Mouse (Mus musculus): ENCODE data around the gene Stambp. TPM values are rescaled to one million over a fixed set of nuclear protein-coding genes. Genes with fewer than 3 reads are reported as not detected.

Stambp gene
- 13.0 and 16.5 TPM in 2 replicates for polyA plus RNA-seq (2016; fragmentation: Nextera tagmentation; extraction: Ambion mirVana)

DNA sequence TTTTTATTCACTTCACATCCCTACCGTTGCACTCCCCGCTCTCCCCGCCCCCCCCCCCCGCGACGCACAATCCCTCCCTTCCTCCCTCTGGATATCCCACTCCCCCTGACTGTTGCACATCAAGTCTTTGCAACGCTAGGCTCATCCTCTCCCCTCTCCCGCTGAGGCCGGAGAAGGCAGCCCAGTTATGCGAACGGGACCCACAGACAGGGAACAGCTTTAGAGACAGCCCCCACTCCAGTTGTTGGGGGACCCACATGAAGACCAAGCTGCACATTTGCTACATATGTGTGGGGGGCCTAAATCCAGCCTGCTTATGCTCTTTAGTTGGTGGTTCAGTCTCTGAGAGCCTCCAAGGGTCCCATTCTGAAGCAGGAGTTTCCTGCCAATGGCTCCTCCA, at the start of gene Stambp:
Gene Stambp, minus strand, starts transcription at position 59 of the 400 bp plus-strand sequence.
- Histone ChIP-seq H3K27me3 (ENCODE audit: low read depth, poor library complexity, severe bottlenecking) (0 out of 2 replicates have a peak, but pooled peaks cover 7% of the 10 kb centered on the region), H3K9me3 (replicated peaks) (no peaks in the 10 kb centered on the region), H3K4me1 (peaks cover 15% of the 10 kb centered on the region), H3K27ac (peak within 1 kb of the TSS; percentile 76), H3K36me3 (peaks cover 4% of the 10 kb centered on the region; the same call in 1 of the 2 replicates), H3K4me3 (peak within 1 kb of the TSS; percentile 71)
- no peak for DNase-seq (ENCODE audit: low spot score)
- WGBS = under 1% methylated on average over 10 of the region's 11 CpGs

DNA sequence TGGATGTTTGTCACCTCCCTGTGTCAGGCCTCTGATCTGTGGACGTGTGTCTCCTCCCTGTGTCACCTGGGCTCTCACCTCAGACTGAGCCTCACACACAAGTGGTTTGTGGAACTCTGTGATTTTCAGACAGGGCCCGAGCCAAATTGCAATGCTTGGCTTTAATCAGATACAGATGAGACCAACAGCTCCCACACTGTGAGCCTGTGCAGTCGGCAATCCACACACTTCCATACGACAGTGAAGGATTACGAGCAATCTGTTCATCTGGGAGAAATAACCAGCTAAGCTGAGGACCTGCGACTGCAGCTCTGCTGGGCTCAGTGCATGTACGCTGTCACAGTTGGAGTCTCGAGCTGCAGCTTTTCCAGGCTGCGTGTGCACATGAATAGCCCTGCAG, 47.4 kb upstream of the Stambp start:
- H3K9me3 ChIP-seq (replicated peaks) = no peaks in the 10 kb centered on the region
- peak overlapping the region; percentile 12; the same call in 1 of the 2 replicates for H3K27ac ChIP-seq
- H3K36me3 ChIP-seq = no peaks in the 10 kb centered on the region
- H3K4me1 ChIP-seq = peaks cover 22% of the 10 kb centered on the region
- peak; percentile 41 for DNase-seq (ENCODE audit: low spot score)
- H3K4me3 ChIP-seq = no peak overlapping the region
- 28% methylated on average over 9 of the region's 9 CpGs for WGBS
- no peaks in the 10 kb centered on the region for H3K27me3 ChIP-seq (ENCODE audit: low read depth, poor library complexity, severe bottlenecking)

DNA sequence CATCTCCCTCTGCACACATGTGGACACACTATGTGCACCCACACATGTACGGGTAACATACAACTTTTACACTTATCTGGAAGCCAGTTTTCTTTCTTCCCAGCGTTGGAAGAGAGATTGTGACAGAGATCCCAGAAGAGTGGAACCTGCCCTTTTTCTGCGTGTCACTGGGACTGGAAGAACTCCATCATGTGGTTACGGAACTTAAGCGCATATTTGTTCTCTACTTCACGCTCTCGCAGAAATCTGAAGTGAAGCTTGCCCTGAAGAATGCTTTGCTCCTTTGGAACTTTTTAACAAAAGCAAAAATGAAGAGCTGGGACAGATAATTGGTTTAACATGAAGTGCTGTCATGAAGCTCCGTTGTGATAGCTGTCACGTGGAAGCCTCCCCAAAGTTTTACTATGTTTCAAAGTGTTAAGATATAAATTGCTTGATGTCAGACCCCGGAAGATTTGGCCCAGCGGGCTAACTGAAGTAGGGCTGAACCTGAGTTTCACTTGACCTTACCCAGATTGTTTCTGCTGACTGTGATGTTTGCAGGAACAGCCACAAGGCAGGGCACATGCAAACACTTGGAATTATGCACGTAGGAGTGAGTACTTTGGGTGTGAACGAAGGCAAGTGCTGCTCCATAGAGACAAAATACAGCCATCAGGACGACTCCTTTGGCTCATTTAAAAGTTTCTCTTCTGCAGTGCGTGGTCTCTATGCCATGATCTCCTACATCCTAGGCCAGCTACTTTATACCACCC, 45.2 kb upstream of the Stambp start:
- DNase-seq (ENCODE audit: low spot score) = peak; percentile 18
- Histone ChIP-seq H3K9me3 (replicated peaks) (no peaks in the 10 kb centered on the region), H3K36me3 (no peaks in the 10 kb centered on the region), H3K27ac (no peak overlapping the region), H3K4me3 (no peak overlapping the region), H3K27me3 (ENCODE audit: low read depth, poor library complexity, severe bottlenecking) (no peaks in the 10 kb centered on the region), H3K4me1 (peaks cover 22% of the 10 kb centered on the region)
- WGBS = 83% methylated on average over 15 of the region's 15 CpGs

DNA sequence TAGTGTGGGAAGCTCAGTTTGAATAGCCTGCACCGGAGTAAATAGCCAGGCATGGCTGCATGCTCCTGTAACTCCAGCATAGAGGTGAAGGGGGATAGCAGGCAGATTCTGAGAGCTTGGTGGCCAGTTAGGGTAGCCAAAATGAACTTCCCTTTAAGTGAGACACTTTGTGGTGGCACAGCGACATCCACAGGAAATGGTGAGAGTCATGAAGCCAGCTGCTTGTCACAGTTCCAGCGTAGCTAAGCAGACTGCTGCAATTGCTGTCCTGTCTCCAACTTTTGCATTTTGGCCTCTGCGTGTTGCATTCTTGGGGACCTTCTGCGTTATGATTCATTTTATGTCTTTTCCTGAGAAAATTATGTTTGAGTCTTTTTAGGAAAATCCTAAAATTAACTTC, 44.0 kb upstream of the Stambp start:
- Histone ChIP-seq H3K4me3 (no peak overlapping the region), H3K27ac (no peak overlapping the region), H3K27me3 (ENCODE audit: low read depth, poor library complexity, severe bottlenecking) (no peaks in the 10 kb centered on the region), H3K4me1 (peaks cover 22% of the 10 kb centered on the region), H3K9me3 (replicated peaks) (no peaks in the 10 kb centered on the region), H3K36me3 (no peaks in the 10 kb centered on the region)
- DNase-seq (ENCODE audit: low spot score) = no peak
- 75% methylated on average over 5 of the region's 5 CpGs for WGBS

DNA sequence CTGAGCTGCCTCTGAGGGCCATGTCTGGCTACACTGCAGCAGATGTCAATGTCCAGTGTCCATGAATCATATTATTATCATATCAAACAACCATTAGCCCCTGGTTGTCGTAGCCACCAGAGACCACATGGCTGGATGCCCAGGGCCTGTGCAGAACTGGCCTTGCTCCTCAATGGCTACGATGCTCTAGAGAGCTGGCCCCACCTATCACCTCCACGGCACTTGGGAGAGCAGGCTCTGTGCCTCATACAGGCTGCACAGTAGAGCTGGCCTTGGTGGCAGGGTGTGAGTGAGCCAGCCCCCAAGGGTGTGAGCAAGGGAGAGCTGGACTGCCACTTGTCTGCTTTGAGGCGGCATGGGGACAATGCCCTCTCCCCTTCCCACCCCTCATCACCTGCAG, 41.9 kb upstream of the Stambp start:
- Histone ChIP-seq H3K27me3 (ENCODE audit: low read depth, poor library complexity, severe bottlenecking) (no peaks in the 10 kb centered on the region), H3K9me3 (replicated peaks) (no peaks in the 10 kb centered on the region), H3K4me3 (no peak overlapping the region), H3K36me3 (no peaks in the 10 kb centered on the region), H3K27ac (no peak overlapping the region), H3K4me1 (peaks cover 10% of the 10 kb centered on the region)
- DNase-seq (ENCODE audit: low spot score) = peak; percentile 25
- WGBS = 87% methylated on average over 4 of the region's 4 CpGs

DNA sequence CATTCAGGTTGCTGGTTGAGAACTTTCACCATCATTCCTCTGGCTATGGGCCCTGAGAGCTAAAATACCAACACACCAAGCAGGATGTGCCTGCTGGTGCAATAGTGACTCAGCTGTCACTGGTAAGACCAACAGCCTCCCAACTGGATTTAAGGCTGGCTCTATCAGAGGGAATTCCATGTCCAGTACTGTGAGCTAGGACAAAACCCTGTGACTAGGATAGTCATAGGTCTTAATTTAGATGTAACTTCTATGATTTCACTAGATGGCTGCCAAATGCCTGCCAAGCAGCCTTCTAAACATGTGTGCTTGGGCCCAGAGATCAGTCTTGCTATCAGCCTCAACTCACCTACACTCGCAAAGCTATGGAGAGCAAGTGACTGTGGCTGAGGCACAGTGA, 40.4 kb upstream of the Stambp start:
- WGBS = 90% methylated on average over 1 of the region's 1 CpGs
- no peak for DNase-seq (ENCODE audit: low spot score)
- H3K9me3 ChIP-seq (replicated peaks) = no peaks in the 10 kb centered on the region
- no peak overlapping the region for H3K4me3 ChIP-seq
- no peaks in the 10 kb centered on the region for H3K36me3 ChIP-seq
- no peaks in the 10 kb centered on the region for H3K4me1 ChIP-seq
- no peak overlapping the region for H3K27ac ChIP-seq
- H3K27me3 ChIP-seq (ENCODE audit: low read depth, poor library complexity, severe bottlenecking) = no peaks in the 10 kb centered on the region

DNA sequence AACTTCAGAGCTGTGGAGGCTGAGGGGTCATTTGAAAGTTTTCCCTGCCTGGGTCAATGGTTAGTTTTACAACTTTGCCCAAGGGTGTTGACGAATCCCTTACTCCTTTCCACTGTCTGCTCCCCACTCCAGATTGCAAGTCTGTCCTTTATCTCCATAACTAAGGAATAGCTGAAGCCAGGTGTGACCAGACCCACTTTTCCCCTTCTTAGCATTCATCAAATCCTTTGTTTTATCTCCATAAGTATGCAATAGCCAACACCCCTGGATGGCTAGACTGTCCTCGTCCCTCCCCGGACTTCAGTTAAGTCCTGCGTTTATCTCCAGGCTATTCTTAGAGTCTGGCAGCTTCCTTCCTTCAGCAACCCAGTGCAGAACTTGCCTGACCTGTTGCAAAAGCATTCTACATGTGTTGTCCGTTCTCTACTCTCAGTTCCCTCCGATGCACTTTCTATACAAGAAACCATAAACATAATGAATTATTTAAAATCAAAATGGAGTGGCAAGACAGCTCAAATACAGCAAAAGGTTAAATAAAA, 27.2 kb upstream of the Stambp start:
- Histone ChIP-seq H3K27ac (no peak overlapping the region), H3K36me3 (no peaks in the 10 kb centered on the region), H3K4me3 (no peak overlapping the region), H3K4me1 (0 out of 2 replicates have a peak, but pooled peaks cover 3% of the 10 kb centered on the region), H3K9me3 (replicated peaks) (no peaks in the 10 kb centered on the region), H3K27me3 (ENCODE audit: low read depth, poor library complexity, severe bottlenecking) (no peaks in the 10 kb centered on the region)
- no peak for DNase-seq (ENCODE audit: low spot score)
- WGBS = 84% methylated on average over 6 of the region's 6 CpGs

DNA sequence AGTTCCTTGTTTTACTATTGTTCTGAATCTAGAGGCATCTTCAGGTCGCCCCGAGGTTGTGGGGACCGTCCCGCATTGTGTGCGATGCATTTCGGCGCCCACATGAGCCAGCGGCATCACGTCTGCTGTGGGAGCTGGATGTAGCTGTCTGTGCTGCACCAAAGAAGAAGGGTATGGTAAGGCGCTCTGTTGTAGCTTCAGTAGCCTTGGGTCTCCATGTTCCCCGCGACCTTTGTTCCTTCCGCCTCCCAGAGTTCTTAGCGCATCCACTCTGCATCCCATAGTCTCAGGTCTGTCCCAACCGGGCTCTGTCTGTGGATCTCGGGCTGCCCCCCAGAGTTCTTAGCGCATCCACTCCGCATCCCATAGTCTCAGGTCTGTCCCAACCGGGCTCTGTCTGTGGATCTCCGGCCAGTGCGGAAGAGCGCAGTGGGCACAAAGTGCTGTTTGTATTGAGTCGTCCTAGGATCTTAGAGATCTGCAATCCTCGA, 26.6 kb upstream of the Stambp start:
- H3K36me3 ChIP-seq = no peaks in the 10 kb centered on the region
- peak; percentile 40 for DNase-seq (ENCODE audit: low spot score)
- peak overlapping the region; percentile 49 for H3K4me3 ChIP-seq
- 47% methylated on average over 24 of the region's 24 CpGs for WGBS
- H3K4me1 ChIP-seq = 0 out of 2 replicates have a peak, but pooled peaks cover 3% of the 10 kb centered on the region
- H3K27ac ChIP-seq = peak overlapping the region; percentile 67
- no peaks in the 10 kb centered on the region for H3K9me3 ChIP-seq (replicated peaks)
- H3K27me3 ChIP-seq (ENCODE audit: low read depth, poor library complexity, severe bottlenecking) = no peaks in the 10 kb centered on the region

DNA sequence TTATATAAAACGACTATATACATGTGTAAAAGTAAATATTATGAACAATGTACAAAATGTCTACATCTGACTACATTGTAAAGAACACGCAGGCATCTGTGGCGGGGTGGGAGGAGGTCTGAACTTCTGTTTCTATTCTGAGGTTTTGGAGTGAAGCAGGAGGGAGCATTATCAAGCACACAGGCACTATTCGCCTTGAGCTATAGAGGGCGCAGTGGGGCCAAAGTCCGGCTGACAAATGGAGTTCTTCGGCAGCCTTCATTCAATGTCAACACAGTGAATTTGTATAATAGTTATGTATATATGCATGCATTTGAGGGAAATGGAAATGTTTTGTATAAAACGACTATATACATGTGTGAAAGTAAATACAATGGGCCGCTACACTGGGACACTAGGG, 26.1 kb upstream of the Stambp start:
- H3K4me1 ChIP-seq = 0 out of 2 replicates have a peak, but pooled peaks cover 3% of the 10 kb centered on the region
- H3K36me3 ChIP-seq = no peaks in the 10 kb centered on the region
- peak overlapping the region; percentile 49 for H3K4me3 ChIP-seq
- 11% methylated on average over 9 of the region's 9 CpGs for WGBS
- H3K27me3 ChIP-seq (ENCODE audit: low read depth, poor library complexity, severe bottlenecking) = no peaks in the 10 kb centered on the region
- H3K9me3 ChIP-seq (replicated peaks) = no peaks in the 10 kb centered on the region
- H3K27ac ChIP-seq = peak overlapping the region; percentile 67
- DNase-seq (ENCODE audit: low spot score) = peak; percentile 62

DNA sequence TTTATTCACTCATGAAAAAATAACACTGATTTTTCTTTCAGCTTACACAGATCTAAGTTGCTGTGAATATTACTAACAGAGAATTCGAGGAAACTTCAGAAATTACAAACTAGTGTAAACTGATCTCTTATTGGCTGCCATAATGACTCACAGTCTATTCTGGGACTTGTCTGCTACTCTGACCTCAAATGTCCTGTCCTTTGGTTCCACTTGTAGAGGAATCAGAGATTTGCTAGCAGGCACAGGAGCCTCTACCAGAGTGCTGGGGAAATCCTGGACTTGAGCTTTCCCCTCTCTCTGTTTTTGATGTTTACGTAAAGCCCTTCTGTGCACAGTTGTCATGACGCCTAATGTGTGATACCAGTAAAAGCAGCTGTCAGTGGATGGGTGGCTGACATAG, 25.5 kb upstream of the Stambp start:
- Histone ChIP-seq H3K36me3 (no peaks in the 10 kb centered on the region), H3K4me3 (no peak overlapping the region), H3K27me3 (ENCODE audit: low read depth, poor library complexity, severe bottlenecking) (no peaks in the 10 kb centered on the region), H3K27ac (no peak overlapping the region), H3K4me1 (0 out of 2 replicates have a peak, but pooled peaks cover 3% of the 10 kb centered on the region), H3K9me3 (replicated peaks) (no peaks in the 10 kb centered on the region)
- DNase-seq (ENCODE audit: low spot score) = no peak
- WGBS = 66% methylated on average over 3 of the region's 3 CpGs

DNA sequence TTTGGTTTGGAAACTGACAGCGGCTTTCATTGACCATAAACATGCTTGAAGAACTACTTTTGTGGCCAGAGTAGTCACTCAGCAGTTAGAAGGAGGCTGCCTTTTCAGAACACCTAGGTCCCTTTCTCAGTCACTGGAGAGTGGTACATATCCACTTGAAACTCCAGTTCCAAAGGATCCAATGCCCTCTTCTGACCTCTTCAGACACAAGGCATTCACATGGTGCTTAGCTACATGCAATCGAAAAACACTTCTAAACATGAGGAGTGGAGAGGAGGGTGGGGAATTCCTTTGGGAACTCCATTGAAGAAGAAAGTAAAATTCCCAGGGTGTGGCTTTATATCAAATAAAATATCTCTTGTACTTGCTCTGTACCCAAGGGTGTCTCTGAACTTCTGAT, 22.5 kb upstream of the Stambp start:
- H3K9me3 ChIP-seq (replicated peaks) = no peaks in the 10 kb centered on the region
- H3K36me3 ChIP-seq = no peaks in the 10 kb centered on the region
- 0 out of 2 replicates have a peak, but pooled peaks cover 3% of the 10 kb centered on the region for H3K4me1 ChIP-seq
- no peak for DNase-seq (ENCODE audit: low spot score)
- no peaks in the 10 kb centered on the region for H3K27me3 ChIP-seq (ENCODE audit: low read depth, poor library complexity, severe bottlenecking)
- no peak overlapping the region for H3K4me3 ChIP-seq
- no peak overlapping the region for H3K27ac ChIP-seq
- 90% methylated on average over 2 of the region's 2 CpGs for WGBS

DNA sequence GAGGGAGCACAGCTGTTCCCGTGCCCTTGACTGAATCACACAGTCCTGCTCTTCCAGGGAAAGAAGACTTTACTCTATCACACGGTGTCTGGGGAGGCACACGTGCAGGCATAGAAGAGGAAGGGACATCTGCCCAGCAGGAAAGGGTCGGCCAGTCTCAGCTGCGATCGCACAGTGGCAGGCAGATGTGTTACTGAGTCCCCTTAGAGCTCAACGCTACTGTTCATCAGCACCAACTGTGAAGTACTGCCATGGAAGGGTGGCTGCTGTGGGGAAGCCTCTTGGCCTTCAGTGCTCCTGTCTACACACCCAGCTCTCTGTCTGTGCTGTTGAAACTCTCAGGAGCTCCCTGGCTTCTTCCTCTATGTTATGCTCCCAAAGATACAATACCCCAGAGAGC, 21.4 kb upstream of the Stambp start:
- Histone ChIP-seq H3K27ac (no peak overlapping the region), H3K9me3 (replicated peaks) (no peaks in the 10 kb centered on the region), H3K4me3 (no peak overlapping the region), H3K4me1 (no peaks in the 10 kb centered on the region), H3K27me3 (ENCODE audit: low read depth, poor library complexity, severe bottlenecking) (no peaks in the 10 kb centered on the region), H3K36me3 (no peaks in the 10 kb centered on the region)
- no peak for DNase-seq (ENCODE audit: low spot score)
- WGBS = 81% methylated on average over 7 of the region's 7 CpGs

DNA sequence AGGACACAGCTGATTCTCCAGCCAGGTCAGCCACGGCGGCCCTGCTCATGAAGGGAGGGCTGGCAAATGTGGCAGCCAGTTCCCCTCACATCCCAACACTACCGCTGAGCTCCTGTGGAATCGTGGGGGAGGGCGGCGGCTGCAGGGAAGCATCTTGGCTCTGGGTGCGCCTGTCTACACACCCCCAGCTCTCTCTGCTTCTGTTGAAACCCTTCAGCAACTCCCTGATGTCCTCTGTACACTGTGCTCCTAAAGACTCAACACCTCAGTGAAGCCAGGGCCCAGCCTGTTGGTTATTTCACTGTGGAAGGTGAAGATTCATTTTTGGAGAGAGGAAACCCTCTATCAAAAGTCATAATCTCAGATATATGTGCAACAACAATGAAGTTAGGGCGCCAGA, 19.5 kb upstream of the Stambp start:
- DNase-seq (ENCODE audit: low spot score) = no peak
- H3K27me3 ChIP-seq (ENCODE audit: low read depth, poor library complexity, severe bottlenecking) = no peaks in the 10 kb centered on the region
- 80% methylated on average over 8 of the region's 8 CpGs for WGBS
- H3K36me3 ChIP-seq = no peaks in the 10 kb centered on the region
- no peaks in the 10 kb centered on the region for H3K9me3 ChIP-seq (replicated peaks)
- no peak overlapping the region for H3K27ac ChIP-seq
- no peaks in the 10 kb centered on the region for H3K4me1 ChIP-seq
- no peak overlapping the region for H3K4me3 ChIP-seq
